9 mouse cellular contexts compared by ENCODE assay signal in genomic region chr8:83668010-83668916, GRCm38 (mm10). TPM values are rescaled to one million over a fixed set of nuclear protein-coding genes. Genes with fewer than 3 reads are reported as not detected.
DNase-seq lines count a peak whose midpoint lies in the region; ATAC-seq lines count a peak whose summit lies in the region.
"Had no signal": no experiment of that assay in that cellular context is flagged by ENCODE, and none has a peak within 500 bp of the region (broad histone marks: within the 10 kb centered on the region; RNA-seq: fewer than 3 reads in every experiment).

No protein-coding gene starts in this region.

- 29% methylated on average over 53 of the region's 80 CpGs for WGBS in embryonic facial prominence, embryonic 14.5 days
- 22% methylated on average over 80 of the region's 80 CpGs for WGBS in limb, embryonic 11.5 days
- WGBS in midbrain, embryonic 14.5 days: 19% methylated on average over 80 of the region's 80 CpGs

- no peaks in the 10 kb centered on the region for H3K9me3 ChIP-seq in embryonic facial prominence, embryonic 14.5 days (ENCODE audit: control insufficient read depth, low read length)
- H3K9me3 ChIP-seq in limb, embryonic 11.5 days (ENCODE audit: control insufficient read depth, low read length): no peaks in the 10 kb centered on the region
- H3K9me3 ChIP-seq in midbrain, embryonic 14.5 days (ENCODE audit: control insufficient read depth, low read length): no peaks in the 10 kb centered on the region

- no peaks in the 10 kb centered on the region for H3K27me3 ChIP-seq in embryonic facial prominence, embryonic 14.5 days (replicated peaks; ENCODE audit: control insufficient read depth, insufficient read depth, low read length)
- peaks cover 7% of the 10 kb centered on the region; the same call in 1 of the 2 replicates for H3K27me3 ChIP-seq in limb, embryonic 11.5 days (ENCODE audit: control insufficient read depth, insufficient read depth, low read length)
- H3K27me3 ChIP-seq in midbrain, embryonic 14.5 days (ENCODE audit: control insufficient read depth, insufficient read depth, low read length): no peaks in the 10 kb centered on the region
- no peaks in the 10 kb centered on the region for H3K27me3 ChIP-seq in splenic B cell, adult 2 months (ENCODE audit: control insufficient read depth, insufficient read depth, low read length, poor library complexity, severe bottlenecking)
- H3K27me3 ChIP-seq: CH12.LX had no signal

- peak overlapping the region; percentile 67 for H3K9ac ChIP-seq in embryonic facial prominence, embryonic 14.5 days (ENCODE audit: low read depth, low read length)
- peak overlapping the region; percentile 63 for H3K9ac ChIP-seq in limb, embryonic 11.5 days (ENCODE audit: low read length)
- H3K9ac ChIP-seq in midbrain, embryonic 14.5 days (replicated peaks; ENCODE audit: low read length): peak overlapping the region; percentile 55

- peaks cover 50% of the 10 kb centered on the region for H3K36me3 ChIP-seq in embryonic facial prominence, embryonic 14.5 days (ENCODE audit: control insufficient read depth, insufficient read depth, low read length)
- H3K36me3 ChIP-seq in limb, embryonic 11.5 days (ENCODE audit: control insufficient read depth, insufficient read depth, low read length): peaks cover 14% of the 10 kb centered on the region; the same call in 1 of the 2 replicates
- peaks cover 51% of the 10 kb centered on the region for H3K36me3 ChIP-seq in midbrain, embryonic 14.5 days (ENCODE audit: control insufficient read depth, insufficient read depth, low read length)
- peaks cover 4% of the 10 kb centered on the region; the same call in 1 of the 2 replicates for H3K36me3 ChIP-seq in splenic B cell, adult 2 months (ENCODE audit: control insufficient read depth, insufficient read depth, low read length, poor library complexity, severe bottlenecking)

- peaks cover 37% of the 10 kb centered on the region for H3K4me1 ChIP-seq in embryonic facial prominence, embryonic 14.5 days (ENCODE audit: control insufficient read depth, insufficient read depth, low read length)
- H3K4me1 ChIP-seq in limb, embryonic 11.5 days (ENCODE audit: control insufficient read depth, insufficient read depth, low read length): peaks cover 11% of the 10 kb centered on the region; the same call in 1 of the 2 replicates
- H3K4me1 ChIP-seq in midbrain, embryonic 14.5 days (ENCODE audit: control insufficient read depth, insufficient read depth, low read length): peaks cover 23% of the 10 kb centered on the region

- H3K4me3 ChIP-seq in embryonic facial prominence, embryonic 14.5 days (ENCODE audit: low read depth, low read length): peak overlapping the region; percentile 40
- peak overlapping the region; percentile 28 for H3K4me3 ChIP-seq in limb, embryonic 11.5 days (ENCODE audit: low read depth, low read length)
- peak overlapping the region; percentile 34 for H3K4me3 ChIP-seq in midbrain, embryonic 14.5 days (replicated peaks; ENCODE audit: low read depth, low read length)

- ATAC-seq in embryonic facial prominence, embryonic 14.5 days (ENCODE audit: low read depth): peak; percentile 69
- ATAC-seq in hematopoietic stem cell, adult 5-6 weeks (replicated peaks in 1 of 2; ENCODE audit: insufficient read depth in 1 of 2, low FRiP score in 2 of 2, low TSS enrichment in 1 of 2, low read depth in 1 of 2, poor library complexity in 2 of 2, severe bottlenecking in 2 of 2): peak; percentile 38 to 60; a peak in 2 of 4 replicates
- peak; percentile 36; the same call in 1 of the 2 replicates for ATAC-seq in limb, embryonic 11.5 days (ENCODE audit: insufficient number of reproducible peaks, low FRiP score, low TSS enrichment, low read depth)
- ATAC-seq in midbrain, embryonic 14.5 days (ENCODE audit: low FRiP score, low TSS enrichment): peak; percentile 62

- DNase-seq in gastrocnemius, adult 18-20 months (ENCODE audit: low spot score): peak; percentile 40
- no peak for DNase-seq in gastrocnemius, postnatal 36 days
- peak; percentile 78 for DNase-seq in adrenal gland, postnatal 36 days
- DNase-seq in embryonic facial prominence, embryonic 14.5 days (ENCODE audit: low spot score): peak; percentile 85
- DNase-seq in limb, embryonic 11.5 days (ENCODE audit: low spot score): peak; percentile 89
- peak; percentile 90 for DNase-seq in midbrain, embryonic 14.5 days
- DNase-seq in splenic B cell, adult 2 months (ENCODE audit: low read depth, low spot score): peak; percentile 69

- no peak overlapping the region for H3K27ac ChIP-seq in embryonic facial prominence, embryonic 14.5 days (replicated peaks; ENCODE audit: low read depth, low read length)
- no peak overlapping the region for H3K27ac ChIP-seq in limb, embryonic 11.5 days (replicated peaks; ENCODE audit: low read depth, low read length)
- peak overlapping the region; percentile 41; the same call in 1 of the 2 replicates for H3K27ac ChIP-seq in midbrain, embryonic 14.5 days (replicated peaks; ENCODE audit: low read depth, low read length)

- peak overlapping the region; percentile 80 for H3K4me2 ChIP-seq in embryonic facial prominence, embryonic 14.5 days (ENCODE audit: low read depth, low read length)
- peak overlapping the region; percentile 73 for H3K4me2 ChIP-seq in limb, embryonic 11.5 days (ENCODE audit: low read depth, severe bottlenecking)
- H3K4me2 ChIP-seq in midbrain, embryonic 14.5 days (ENCODE audit: low read length): peak overlapping the region; percentile 67

- intact Hi-C loops in gastrocnemius, postnatal 36 days (cut with DNase I): no loop called here

RNA-seq across cellular contexts. Expression of gene Ptger1, which starts 1.8 kb away (rescaled TPM):
- total RNA-seq in gastrocnemius, adult 18-20 months (2021): under 1 TPM in 1 of 2 experiments, not detected in 1; 0.09 TPM
- under 1 TPM; 0.10 to 0.12 TPM for total RNA-seq in gastrocnemius, postnatal 36 days (2021)
- total RNA-seq in adrenal gland, postnatal 36 days (2021): 1 to 10 TPM in 1 of 2 experiments, under 1 TPM in 1; 0.63 to 2.2 TPM
- 1.0 and 1.2 TPM in 2 replicates for polyA plus RNA-seq in embryonic facial prominence, embryonic 14.5 days (2014; fragmentation: Nextera tagmentation; extraction: Ambion mirVana)
- total RNA-seq in hematopoietic stem cell, adult 5-6 weeks (2017): 0.79 and 0.94 TPM in 2 replicates
- 0.59 and 1.6 TPM in 2 replicates for polyA plus RNA-seq in limb, embryonic 11.5 days (2014; fragmentation: Nextera tagmentation; extraction: Ambion mirVana)
- 0.72 and 1.3 TPM in 2 replicates for polyA plus RNA-seq in midbrain, embryonic 14.5 days (2014; fragmentation: Nextera tagmentation; extraction: Ambion mirVana)

RNA-seq across cellular contexts. Expression of gene Gipc1, which starts 15.8 kb away (rescaled TPM):
- total RNA-seq in gastrocnemius, adult 18-20 months (2021): 10 to 100 TPM; 16.6 to 16.9 TPM
- 10 to 100 TPM; 16.7 to 17.8 TPM for total RNA-seq in gastrocnemius, postnatal 36 days (2021)
- total RNA-seq in adrenal gland, postnatal 36 days (2021): 10 to 100 TPM; 37.8 to 44.0 TPM
- polyA plus RNA-seq in embryonic facial prominence, embryonic 14.5 days (2014; fragmentation: Nextera tagmentation; extraction: Ambion mirVana): 107 and 131 TPM in 2 replicates
- 4.6 and 13.5 TPM in 2 replicates for total RNA-seq in hematopoietic stem cell, adult 5-6 weeks (2017)
- polyA plus RNA-seq in limb, embryonic 11.5 days (2014; fragmentation: Nextera tagmentation; extraction: Ambion mirVana): 163 and 178 TPM in 2 replicates
- polyA plus RNA-seq in midbrain, embryonic 14.5 days (2014; fragmentation: Nextera tagmentation; extraction: Ambion mirVana): 106 and 116 TPM in 2 replicates

RNA-seq across cellular contexts. Expression of gene Pkn1, which starts 30.7 kb away (rescaled TPM):
- 10 to 100 TPM; 23.0 to 24.3 TPM for total RNA-seq in gastrocnemius, adult 18-20 months (2021)
- 10 to 100 TPM; 30.6 to 33.7 TPM for total RNA-seq in gastrocnemius, postnatal 36 days (2021)
- total RNA-seq in adrenal gland, postnatal 36 days (2021): 100 to 1,000 TPM in 1 of 2 experiments, 10 to 100 TPM in 1; 98.0 to 123 TPM
- 26.1 and 30.4 TPM in 2 replicates for polyA plus RNA-seq in embryonic facial prominence, embryonic 14.5 days (2014; fragmentation: Nextera tagmentation; extraction: Ambion mirVana)
- total RNA-seq in hematopoietic stem cell, adult 5-6 weeks (2017): 67.6 and 83.1 TPM in 2 replicates
- polyA plus RNA-seq in limb, embryonic 11.5 days (2014; fragmentation: Nextera tagmentation; extraction: Ambion mirVana): 28.8 and 30.1 TPM in 2 replicates
- polyA plus RNA-seq in midbrain, embryonic 14.5 days (2014; fragmentation: Nextera tagmentation; extraction: Ambion mirVana): 26.6 TPM in 2 replicates

RNA-seq across cellular contexts. Expression of gene Ddx39, which starts 46.7 kb away (rescaled TPM):
- total RNA-seq in gastrocnemius, adult 18-20 months (2021): 10 to 100 TPM; 10.0 to 11.1 TPM
- total RNA-seq in gastrocnemius, postnatal 36 days (2021): 10 to 100 TPM; 11.3 to 12.0 TPM
- 10 to 100 TPM; 21.6 to 24.8 TPM for total RNA-seq in adrenal gland, postnatal 36 days (2021)
- polyA plus RNA-seq in embryonic facial prominence, embryonic 14.5 days (2014; fragmentation: Nextera tagmentation; extraction: Ambion mirVana): 106 and 131 TPM in 2 replicates
- total RNA-seq in hematopoietic stem cell, adult 5-6 weeks (2017): 61.0 and 66.9 TPM in 2 replicates
- 210 and 215 TPM in 2 replicates for polyA plus RNA-seq in limb, embryonic 11.5 days (2014; fragmentation: Nextera tagmentation; extraction: Ambion mirVana)
- polyA plus RNA-seq in midbrain, embryonic 14.5 days (2014; fragmentation: Nextera tagmentation; extraction: Ambion mirVana): 109 and 113 TPM in 2 replicates

Comparison
In these comparisons a context has a peak if more than half of its experiments do, and no peak if none do; other contexts are left out.
1. DNase-seq: peak in gastrocnemius, adult 18-20 months (single experiment), adrenal gland, postnatal 36 days (2 of 2), embryonic facial prominence, embryonic 14.5 days (single experiment), limb, embryonic 11.5 days (single experiment), midbrain, embryonic 14.5 days (single experiment) and splenic B cell, adult 2 months (single experiment); none in gastrocnemius, postnatal 36 days (0 of 2).
2. Peak in every context shown above with its lines, with median percentiles within 50 percentile points of each other: ATAC-seq, H3K4me2 ChIP-seq, H3K4me3 ChIP-seq and H3K9ac ChIP-seq.